Mouse (Mus musculus) neural tube, embryonic 13.5 days (tissue): Measurements from ENCODE around the gene Pigq. TPM values are rescaled to one million over a fixed set of nuclear protein-coding genes. Genes with fewer than 3 reads are reported as not detected.

Experiments
- ATAC-seq: fragments of 200-750 bp; cut with Nextera tagmentation; 2 replicates; pipeline ENCODE4 v1.8.0; 2017; ENCODE audit warnings: low read depth, mild to moderate bottlenecking, moderate TSS enrichment, moderate library complexity
- H3K27ac ChIP-seq: fragments of 300-500 bp; sonication (generic); replicated peaks from 2 replicates; pipeline ENCODE4 v1.5.1; 2015; ENCODE audit warnings: moderate library complexity, mild to moderate bottlenecking, inconsistent platforms
- H3K27me3 ChIP-seq: fragments of 300-500 bp; sonication (generic); 2 replicates; pipeline ENCODE4 v1.6.1; 2015; ENCODE audit warnings: mild to moderate bottlenecking, inconsistent platforms
- H3K36me3 ChIP-seq: fragments of 300-500 bp; sonication (generic); 2 replicates; pipeline ENCODE4 v1.6.1; 2015; ENCODE audit warnings: mild to moderate bottlenecking, inconsistent platforms
- H3K4me1 ChIP-seq: fragments of 300-500 bp; sonication (generic); replicated peaks from 2 replicates; pipeline ENCODE4 v1.6.1; 2015; ENCODE audit warnings: inconsistent platforms
- H3K4me2 ChIP-seq: fragments of 300-500 bp; sonication (generic); 2 replicates; pipeline ENCODE4 v1.6.1; 2015; ENCODE audit warnings: inconsistent platforms, mild to moderate bottlenecking, moderate library complexity
- H3K4me3 ChIP-seq: fragments of 300-500 bp; sonication (generic); 2 replicates; pipeline ENCODE4 v1.5.1; 2015; ENCODE audit warnings: mild to moderate bottlenecking, inconsistent platforms
- H3K9ac ChIP-seq: fragments of 300-500 bp; sonication (generic); 2 replicates; pipeline ENCODE4 v1.6.1; 2015; ENCODE audit warnings: moderate library complexity, mild to moderate bottlenecking, inconsistent platforms
- H3K9me3 ChIP-seq: fragments of 300-500 bp; sonication (generic); 2 replicates; pipeline ENCODE4 v1.6.1; 2016; ENCODE audit warnings: inconsistent platforms
- WGBS: fragments of 180-500 bp; shearing (Covaris S2); methylation state at CpG from one replicate; pipeline ENCODE4 v1.1.7; 2015; 5-methylcytosine and 5-hydroxymethylcytosine counted together
- polyA plus RNA-seq: library from polyadenylated mRNA; unstranded; fragments of >200 nt; fragmentation: Nextera tagmentation; extraction: Ambion mirVana; gene quantifications from 2 replicates; pipeline ENCODE4 v1.2.1, GENCODE M21; 2015

Pigq gene
- polyA plus RNA-seq, 1 experiment from 2014 or later = 56.1 TPM

DNA sequence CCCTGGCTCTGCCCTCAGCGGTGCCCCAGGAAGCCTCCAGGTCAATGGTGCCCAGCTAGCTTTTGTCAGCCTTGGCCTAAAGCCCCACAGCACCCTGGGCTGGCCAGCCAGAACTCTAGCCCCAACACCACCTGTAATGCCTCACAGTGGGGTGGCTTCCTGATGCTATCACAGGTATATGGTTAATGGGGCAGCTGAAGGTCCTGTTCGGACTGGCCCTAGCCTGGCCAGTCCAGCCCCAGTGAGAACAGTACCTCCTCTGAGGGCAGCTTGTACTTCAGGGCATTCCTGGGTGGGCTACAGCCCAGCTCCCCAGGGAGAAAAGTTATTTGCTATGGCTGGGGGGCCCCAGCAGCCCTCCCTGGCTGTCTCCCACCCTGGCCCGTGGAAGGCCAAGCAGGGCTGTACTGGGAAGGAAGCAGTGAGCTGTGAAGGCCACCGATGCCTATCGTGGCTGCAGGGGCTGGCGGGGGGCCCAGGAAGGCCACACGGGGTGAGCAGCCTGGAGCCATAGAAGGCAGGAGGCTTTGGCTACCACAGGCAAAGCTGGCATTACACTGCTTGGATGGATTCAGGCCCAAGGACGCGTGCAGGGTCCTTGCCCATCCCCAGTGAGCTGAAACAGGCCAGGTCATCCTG is 900 bp upstream of the Pigq start:
- Histone ChIP-seq H3K4me1 (peaks cover 15% of the 10 kb centered on the region), H3K9ac (no peak overlapping the region), H3K4me3 (no peak overlapping the region), H3K36me3 (no peaks in the 10 kb centered on the region), H3K27ac (no peak overlapping the region), H3K4me2 (no peak overlapping the region), H3K27me3 (peaks cover 12% of the 10 kb centered on the region), H3K9me3 (no peaks in the 10 kb centered on the region)
- ATAC-seq = no peak
- 65% methylated on average over 9 of the region's 9 CpGs for WGBS

- no peaks in the 10 kb centered on the region for H3K36me3 ChIP-seq
- no peak for ATAC-seq
These were observed 967 bp downstream of the Pigq start for GRCm38 (mm10) chr17:25943769-25944168.

GRCm38 (mm10) chr17:25943221-25943620 is 1.5 kb downstream of the Pigq start:
- 88% methylated on average over 3 of the region's 3 CpGs for WGBS
- no peaks in the 10 kb centered on the region for H3K36me3 ChIP-seq
- H3K4me2 ChIP-seq = no peak overlapping the region
- H3K9me3 ChIP-seq = no peaks in the 10 kb centered on the region
- H3K27ac ChIP-seq = no peak overlapping the region
- H3K9ac ChIP-seq = no peak overlapping the region
- ATAC-seq = no peak
- H3K4me1 ChIP-seq = peaks cover 21% of the 10 kb centered on the region
- no peaks in the 10 kb centered on the region for H3K27me3 ChIP-seq
- H3K4me3 ChIP-seq = no peak overlapping the region

More at GRCm38 (mm10) chr17:25943769-25944168, 967 bp downstream of the Pigq start:
- Histone ChIP-seq H3K4me2 (no peak overlapping the region), H3K9ac (no peak overlapping the region), H3K9me3 (no peaks in the 10 kb centered on the region), H3K27ac (no peak overlapping the region), H3K4me3 (no peak overlapping the region), H3K4me1 (peaks cover 21% of the 10 kb centered on the region), H3K27me3 (no peaks in the 10 kb centered on the region)
- WGBS = 74% methylated on average over 9 of the region's 9 CpGs

DNA sequence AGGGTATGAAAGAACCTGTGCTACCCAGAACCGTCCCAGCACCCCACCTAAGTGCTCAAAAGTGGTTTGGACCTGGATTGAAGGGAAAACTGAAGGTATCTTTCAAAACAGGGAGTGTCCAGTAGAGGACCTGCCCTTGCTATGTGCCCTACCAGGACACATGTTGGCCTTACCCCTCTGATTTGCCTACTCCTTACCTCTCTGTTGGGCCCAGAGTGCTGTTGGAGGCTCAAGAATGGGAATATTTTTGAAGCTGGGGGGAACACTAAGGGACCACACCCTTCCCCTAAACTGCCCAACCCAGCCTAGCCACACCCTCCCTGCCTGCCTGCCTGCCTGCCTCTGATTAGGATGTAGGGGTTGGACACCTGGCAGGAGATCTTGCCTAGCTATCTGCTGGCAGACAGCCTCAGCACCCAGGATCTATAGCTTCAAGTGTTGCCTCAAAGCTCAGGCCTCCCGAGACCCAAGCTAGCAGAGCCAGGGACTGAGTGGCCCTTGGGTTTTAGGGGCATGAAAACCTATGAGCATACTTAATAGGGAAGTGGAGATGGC is 2.1 kb downstream of the Pigq start:
- Histone ChIP-seq H3K9ac (no peak overlapping the region), H3K4me1 (peaks cover 21% of the 10 kb centered on the region), H3K4me2 (no peak overlapping the region), H3K4me3 (no peak overlapping the region), H3K36me3 (no peaks in the 10 kb centered on the region), H3K27ac (no peak overlapping the region), H3K9me3 (no peaks in the 10 kb centered on the region), H3K27me3 (no peaks in the 10 kb centered on the region)
- WGBS = 90% methylated on average over 2 of the region's 2 CpGs
- no peak for ATAC-seq

DNA sequence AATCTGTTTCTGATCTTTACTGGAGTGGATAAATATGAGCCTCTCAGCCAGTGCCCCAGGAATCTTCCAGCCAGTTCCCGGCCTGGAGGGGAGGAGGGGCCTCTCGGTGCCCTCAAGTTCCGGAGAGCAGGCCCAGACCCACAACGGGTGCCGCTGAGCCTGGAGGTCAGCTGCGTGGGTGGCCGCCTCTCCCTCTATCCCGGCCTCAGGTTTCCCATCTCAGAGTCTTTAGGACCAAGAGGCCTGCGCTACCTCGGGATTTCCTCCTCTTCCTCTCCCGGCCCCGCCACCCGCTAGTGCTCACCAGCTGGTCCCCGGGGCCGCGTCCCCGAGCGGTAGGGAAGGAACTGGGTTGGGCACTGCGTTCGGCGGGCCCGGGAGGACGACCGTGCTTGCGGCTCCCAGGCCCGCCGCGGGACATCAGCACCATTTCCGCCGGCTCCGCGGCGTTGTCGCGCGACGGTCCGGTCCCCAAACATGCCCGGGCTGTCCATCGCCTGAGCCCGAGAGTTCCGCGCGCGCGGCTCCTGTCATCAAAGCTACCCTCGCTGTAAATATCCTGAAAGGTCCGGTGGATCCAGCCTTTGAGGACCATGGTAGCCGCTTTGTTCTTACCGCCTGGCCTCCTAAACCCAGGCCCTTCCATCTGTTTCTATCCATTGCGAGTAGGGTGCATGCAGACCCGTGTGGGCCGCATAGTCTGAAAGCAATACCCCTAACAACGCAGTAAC is 3.1 kb downstream of the Pigq start:
- peak overlapping the region; percentile 97 for H3K9ac ChIP-seq
- H3K4me1 ChIP-seq = peaks cover 21% of the 10 kb centered on the region
- 4% methylated on average over 54 of the region's 54 CpGs for WGBS
- peaks cover 9% of the 10 kb centered on the region for H3K36me3 ChIP-seq
- H3K9me3 ChIP-seq = no peaks in the 10 kb centered on the region
- peak overlapping the region; percentile 89 for H3K27ac ChIP-seq
- H3K4me2 ChIP-seq = peak overlapping the region; percentile 82
- H3K4me3 ChIP-seq = peak overlapping the region; percentile 85
- peak; percentile 72 for ATAC-seq
- no peaks in the 10 kb centered on the region for H3K27me3 ChIP-seq

DNA sequence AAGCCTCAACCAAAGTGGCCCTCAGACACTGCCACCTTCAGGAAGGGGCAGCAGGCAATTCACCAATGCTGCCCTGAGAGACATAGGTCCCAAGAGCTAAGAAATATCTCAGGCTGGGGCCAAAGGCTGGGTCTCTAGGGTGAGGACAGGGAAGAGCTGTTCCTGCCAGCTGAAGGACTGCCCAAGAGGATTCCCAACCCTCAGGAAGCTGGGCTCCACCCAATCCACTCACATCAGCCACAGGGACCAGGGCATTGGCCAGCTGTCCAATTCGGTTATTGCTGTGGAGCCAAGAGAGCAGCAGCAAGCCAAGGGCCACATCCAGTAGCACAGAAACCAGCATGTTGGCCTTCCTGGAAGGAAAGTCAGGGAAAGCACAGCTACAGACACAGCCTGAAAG is 10.2 kb downstream of the Pigq start:
- Histone ChIP-seq H3K4me2 (no peak overlapping the region), H3K9ac (no peak overlapping the region), H3K36me3 (peaks cover 72% of the 10 kb centered on the region), H3K4me1 (no peaks in the 10 kb centered on the region), H3K9me3 (no peaks in the 10 kb centered on the region), H3K4me3 (no peak overlapping the region), H3K27ac (no peak overlapping the region), H3K27me3 (no peaks in the 10 kb centered on the region)
- no peak for ATAC-seq
- 89% methylated on average over 1 of the region's 1 CpGs for WGBS

DNA sequence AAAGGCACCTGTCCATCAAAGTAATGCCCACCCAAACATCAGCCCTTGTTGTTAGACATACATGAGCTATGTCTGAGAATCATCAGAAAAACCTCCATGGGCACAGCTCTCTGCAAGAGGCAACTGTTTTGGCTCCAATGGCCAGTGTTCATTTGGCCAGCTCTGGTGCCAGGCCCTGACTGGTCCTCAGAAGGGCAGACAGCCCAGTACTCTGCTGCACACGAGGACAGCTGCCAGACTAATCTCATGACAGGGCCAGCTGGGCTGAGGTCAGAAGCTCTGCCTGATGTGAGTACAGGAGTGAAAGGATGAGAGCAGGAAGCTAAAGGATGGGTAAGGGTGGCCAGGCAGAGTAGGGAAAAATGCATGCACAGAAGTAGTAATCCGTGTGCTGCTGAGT is 19.4 kb downstream of the Pigq start:
- Histone ChIP-seq H3K36me3 (peaks cover 45% of the 10 kb centered on the region), H3K4me2 (no peak overlapping the region), H3K27me3 (no peaks in the 10 kb centered on the region), H3K27ac (no peak overlapping the region), H3K4me1 (peaks cover 8% of the 10 kb centered on the region), H3K9ac (no peak overlapping the region), H3K9me3 (no peaks in the 10 kb centered on the region), H3K4me3 (no peak overlapping the region)
- ATAC-seq = no peak
- 85% methylated on average over 2 of the region's 2 CpGs for WGBS

GRCm38 (mm10) chr17:25922120-25922519 is 22.6 kb downstream of the Pigq start:
- 85% methylated on average over 5 of the region's 5 CpGs for WGBS
- H3K4me1 ChIP-seq = peaks cover 27% of the 10 kb centered on the region

DNA sequence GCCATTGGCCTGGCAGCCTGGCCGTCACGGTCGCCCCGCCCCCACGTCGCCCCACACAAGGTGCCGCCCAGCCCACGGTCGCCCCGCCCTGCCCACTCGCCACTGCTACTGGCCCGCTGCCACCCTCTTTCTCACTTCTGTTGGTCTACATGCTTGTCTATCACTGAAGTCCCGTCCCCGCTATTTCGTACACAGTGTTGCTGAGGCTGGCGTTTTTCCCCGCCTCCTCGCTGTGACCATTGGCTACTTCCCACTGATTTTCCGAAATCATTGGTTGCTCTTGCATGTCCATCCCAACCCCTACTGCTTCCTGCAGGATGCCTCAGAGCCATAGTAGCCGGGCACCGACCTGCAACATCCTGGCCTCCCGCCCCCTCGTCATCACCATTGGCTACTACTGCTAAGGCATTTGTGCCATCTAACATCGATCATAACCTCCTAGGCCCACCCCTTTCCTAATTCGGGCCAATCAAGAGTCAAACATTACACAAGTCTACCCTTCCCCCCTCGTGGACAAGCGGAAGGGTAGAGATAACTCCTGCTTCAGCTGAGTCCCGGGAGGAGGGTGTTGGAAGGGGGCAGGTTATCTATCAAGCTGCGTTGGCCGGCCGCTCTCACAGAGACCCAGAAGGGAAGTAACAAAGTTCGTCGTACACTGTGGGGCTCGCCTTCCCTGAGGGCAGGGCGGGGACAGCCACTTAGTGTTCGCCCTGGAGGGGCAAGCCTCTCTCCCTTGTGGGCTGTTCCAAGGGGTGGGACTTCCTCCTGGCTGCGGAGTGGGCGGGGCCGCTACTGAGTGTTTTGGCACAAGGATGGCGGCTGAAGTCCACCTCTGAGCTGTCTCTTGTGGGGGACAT is 24.7 kb downstream of the Pigq start:
- Histone ChIP-seq H3K9me3 (no peaks in the 10 kb centered on the region), H3K27me3 (no peaks in the 10 kb centered on the region), H3K4me3 (peak overlapping the region; percentile 95), H3K4me2 (peak overlapping the region; percentile 71), H3K4me1 (peaks cover 34% of the 10 kb centered on the region), H3K27ac (peak overlapping the region; percentile 93), H3K36me3 (peaks cover 6% of the 10 kb centered on the region), H3K9ac (peak overlapping the region; percentile 83)
- under 1% methylated on average over 40 of the region's 40 CpGs for WGBS
- ATAC-seq = peak; percentile 98

More at GRCm38 (mm10) chr17:25922120-25922519, 22.6 kb downstream of the Pigq start:
- ATAC-seq = no peak
- Histone ChIP-seq H3K9me3 (no peaks in the 10 kb centered on the region), H3K4me3 (no peak overlapping the region), H3K27ac (no peak overlapping the region), H3K27me3 (no peaks in the 10 kb centered on the region), H3K9ac (no peak overlapping the region), H3K4me2 (no peak overlapping the region), H3K36me3 (peaks cover 19% of the 10 kb centered on the region)

- peak; percentile 6; the same call in 1 of the 2 replicates for ATAC-seq
- Histone ChIP-seq H3K4me2 (peak within 1 kb of the TSS; percentile 92), H3K4me1 (peaks cover 34% of the 10 kb centered on the region), H3K9ac (peak within 1 kb of the TSS; percentile 86), H3K27me3 (no peaks in the 10 kb centered on the region), H3K36me3 (peaks cover 6% of the 10 kb centered on the region), H3K27ac (peak within 1 kb of the TSS; percentile 93), H3K4me3 (peak within 1 kb of the TSS; percentile 95), H3K9me3 (no peaks in the 10 kb centered on the region)
- WGBS = 1% methylated on average over 61 of the region's 78 CpGs
These were observed 25.5 kb downstream of the Pigq start, which contains the start of gene Rab40c for GRCm38 (mm10) chr17:25919144-25919785. TSS of gene Rab40c (minus strand) at chr17:25919727.

- ATAC-seq = no peak
- Histone ChIP-seq H3K4me1 (peaks cover 34% of the 10 kb centered on the region), H3K36me3 (peaks cover 6% of the 10 kb centered on the region), H3K27me3 (no peaks in the 10 kb centered on the region), H3K4me2 (peak overlapping the region; percentile 92), H3K9ac (peak overlapping the region; percentile 86), H3K9me3 (no peaks in the 10 kb centered on the region), H3K4me3 (peak overlapping the region; percentile 95), H3K27ac (no peak overlapping the region)
- WGBS = 82% methylated on average over 9 of the region's 9 CpGs
These were observed 26.5 kb downstream of the Pigq start for GRCm38 (mm10) chr17:25918037-25918750.
